Mouse (Mus musculus) yolk sac, embryonic 10.5 days (tissue): ENCODE data around the gene Mmaa.

Experiments used
- DNase-seq: peaks from one replicate; pipeline ENCODE4 v3.0.0-alpha.2; 2017; ENCODE audit warnings: low spot score

Gene Mmaa

DNA sequence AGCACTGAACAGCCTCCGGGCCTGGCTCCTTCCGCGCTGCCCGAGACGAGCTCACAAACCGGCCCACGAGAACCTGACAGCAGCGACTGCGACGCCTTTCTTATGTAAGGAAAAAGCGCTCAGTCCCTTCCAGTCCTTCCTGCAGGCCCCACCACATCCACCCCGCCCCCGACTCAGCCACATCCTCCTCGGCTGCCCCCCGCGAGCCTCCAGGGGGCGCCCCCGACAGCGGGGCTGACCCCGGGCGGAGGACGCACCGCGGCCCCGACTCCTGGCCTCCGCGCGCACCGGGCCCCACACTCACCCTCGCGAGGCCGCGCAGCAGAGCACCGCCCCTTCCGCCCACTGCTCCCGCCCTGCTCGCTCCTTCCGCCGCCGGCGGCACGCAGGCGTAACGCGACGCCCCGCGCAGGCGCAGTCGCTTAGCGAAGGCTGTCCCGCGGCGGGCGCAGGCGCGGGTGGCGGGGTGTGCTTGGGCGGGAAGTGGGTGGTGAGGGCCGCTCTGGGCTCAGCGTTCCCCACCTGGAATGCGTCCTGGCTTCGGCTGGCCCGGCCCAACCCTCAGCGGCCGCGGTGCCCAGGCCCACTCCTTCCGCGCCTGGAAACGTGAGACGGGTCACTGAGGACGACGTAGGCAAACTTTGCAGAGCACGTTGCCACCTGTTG, at the start of gene Mmaa:
TSS of gene Mmaa (minus strand) at position 328 of the 666 bp plus-strand sequence.
- DNase-seq: peak; percentile 97

DNA sequence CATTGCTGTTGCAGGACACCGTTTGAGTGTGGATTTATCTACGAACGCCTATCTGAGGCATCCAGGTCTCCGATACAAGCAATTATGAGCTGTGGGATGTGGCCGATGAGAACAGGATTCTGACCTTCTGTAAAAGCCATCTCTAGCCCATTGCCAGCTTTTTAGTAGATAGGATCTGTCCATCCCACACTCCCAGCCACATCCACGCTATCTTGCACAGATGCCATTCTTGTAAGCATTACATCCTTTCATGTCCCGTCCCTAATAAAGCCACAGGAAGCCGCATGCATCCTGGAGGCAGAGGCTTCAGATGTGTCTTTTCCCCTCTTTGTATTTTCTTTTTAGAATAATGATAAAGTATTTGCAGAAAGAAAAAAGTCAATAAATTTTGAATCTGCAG, 46.5 kb upstream of the Mmaa start:
- no peak for DNase-seq

DNA sequence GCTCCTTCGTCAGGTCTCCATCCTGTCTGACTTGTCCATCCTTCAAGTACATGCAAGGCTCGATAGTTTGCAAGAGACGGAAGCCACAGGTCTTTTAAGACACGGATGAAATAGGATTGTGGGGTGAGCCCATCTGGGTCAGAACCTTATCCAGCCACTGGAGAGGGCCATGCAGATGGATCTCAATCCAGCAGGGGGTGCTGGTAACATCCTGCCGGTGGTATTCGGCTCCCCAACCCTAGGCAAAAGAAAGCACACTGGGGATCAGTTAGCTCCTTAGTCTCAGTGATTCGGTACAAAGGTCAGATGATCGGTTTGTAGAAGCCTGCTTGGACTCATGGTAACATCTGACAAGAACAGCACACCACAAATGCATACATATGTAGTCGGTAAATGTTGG, 44.8 kb upstream of the Mmaa start:
- no peak for DNase-seq

DNA sequence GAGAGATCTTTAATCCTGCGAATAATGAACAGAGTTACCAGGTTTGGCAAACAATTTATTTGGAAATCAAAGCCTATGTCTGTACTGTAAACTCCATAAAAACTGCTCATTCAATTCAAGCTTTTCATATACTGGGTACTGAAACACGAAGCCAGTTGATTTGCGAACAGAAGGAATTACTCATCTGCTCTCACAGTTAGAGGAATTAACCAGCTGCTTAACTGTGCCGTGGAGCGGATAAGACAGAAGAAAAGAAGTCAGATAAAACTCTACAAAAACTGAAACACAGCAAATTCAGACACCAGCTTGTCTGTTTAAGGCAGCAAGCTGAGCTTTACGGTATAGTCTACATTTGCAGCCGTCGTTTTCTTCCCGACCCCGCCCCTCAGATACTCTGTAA, 43.9 kb upstream of the Mmaa start:
- DNase-seq: no peak

DNA sequence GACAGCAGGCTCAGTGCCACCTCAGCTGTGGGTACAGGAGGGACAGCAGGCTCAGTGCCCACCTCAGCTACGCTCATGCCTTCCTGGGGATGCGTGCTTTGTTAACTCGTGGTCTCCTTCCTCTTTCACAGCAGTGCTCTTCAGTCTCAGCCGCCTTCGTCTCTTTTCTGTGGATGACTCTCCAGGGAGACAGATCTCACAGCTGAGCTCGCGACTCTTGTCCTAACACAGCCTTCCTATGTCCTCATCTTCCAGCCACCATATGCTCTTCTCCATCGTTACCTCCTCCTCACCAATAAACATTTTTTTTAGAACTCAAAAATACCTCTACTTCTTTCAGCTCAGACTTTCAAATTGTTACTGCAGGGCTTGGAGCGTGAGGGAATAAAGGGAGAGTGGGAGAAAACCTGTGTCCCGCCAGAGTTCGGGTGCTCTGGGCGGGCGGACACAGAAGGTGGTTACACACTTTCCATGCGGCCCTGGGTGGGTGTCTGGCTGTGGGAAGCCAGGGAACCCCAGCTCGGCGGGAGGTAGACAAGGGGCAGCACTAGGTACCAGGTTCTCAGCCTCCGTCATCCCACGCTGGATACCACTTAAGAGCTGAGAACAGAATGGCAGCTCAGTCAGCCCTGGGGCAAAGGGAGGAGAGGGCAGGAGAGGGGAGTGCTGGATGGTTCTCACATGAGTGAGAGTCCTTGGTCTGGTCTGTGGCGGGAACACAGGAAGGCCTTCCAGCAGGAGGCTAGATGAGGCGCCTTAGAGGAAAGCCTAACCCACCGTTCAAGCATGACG, 37.6 kb upstream of the Mmaa start:
- no peak for DNase-seq

DNA sequence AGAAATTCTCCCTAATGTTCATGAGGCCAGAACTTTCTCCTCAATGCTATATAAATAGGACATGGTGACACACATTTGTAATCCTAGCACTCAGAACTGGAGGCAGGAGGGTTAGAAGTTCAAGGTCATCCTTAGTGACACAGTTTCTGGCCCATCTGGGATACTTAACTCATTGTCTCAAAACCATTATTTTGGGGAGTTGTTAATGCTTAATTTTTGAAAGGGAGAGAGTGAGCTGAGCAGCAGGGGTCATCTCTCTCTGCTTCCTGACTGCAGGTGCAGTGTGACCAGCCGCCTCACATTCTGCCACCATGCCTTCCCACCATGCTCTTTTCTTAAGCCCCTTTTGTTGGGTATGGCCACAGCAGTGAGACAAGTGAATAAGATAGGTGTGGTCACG, 36.8 kb upstream of the Mmaa start:
- no peak for DNase-seq

DNA sequence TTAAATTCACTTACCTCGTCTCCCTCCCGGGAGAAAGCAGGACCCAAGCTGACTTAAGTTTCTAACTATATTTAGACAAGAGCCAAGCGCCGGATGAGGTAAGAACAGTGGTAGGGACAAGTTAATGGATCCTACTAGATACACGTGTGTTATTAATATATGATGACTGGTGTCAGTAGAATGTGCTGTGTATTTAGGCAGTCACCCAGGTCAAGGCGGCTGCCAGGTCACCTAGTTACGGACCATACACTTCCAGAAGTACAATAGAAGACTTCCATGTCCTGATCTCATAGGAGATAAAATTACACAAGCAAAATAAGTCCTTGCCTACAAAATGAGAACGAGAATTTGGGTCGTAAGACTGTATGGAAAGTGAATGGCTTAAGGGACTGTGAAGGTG, 36.3 kb upstream of the Mmaa start:
- no peak for DNase-seq

DNA sequence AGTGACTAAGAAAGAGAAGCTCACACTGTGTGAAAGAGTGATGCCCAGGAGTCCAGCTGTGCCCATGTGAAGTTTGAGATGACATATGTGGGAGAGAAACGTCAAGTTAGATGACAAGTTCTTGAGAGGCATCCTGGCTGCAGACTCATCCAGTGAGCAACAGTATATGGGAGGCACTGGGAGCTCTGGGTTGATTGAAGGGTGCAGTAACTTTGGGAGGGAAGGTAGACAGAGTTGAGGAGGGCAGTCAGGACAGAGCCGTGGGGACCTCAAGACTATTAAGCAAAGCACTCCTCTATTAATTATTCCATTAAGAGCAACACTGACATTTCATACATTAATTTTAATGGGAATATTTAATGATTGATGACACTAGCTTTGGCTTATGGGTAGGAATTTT, 35.0 kb upstream of the Mmaa start:
- DNase-seq: no peak

DNA sequence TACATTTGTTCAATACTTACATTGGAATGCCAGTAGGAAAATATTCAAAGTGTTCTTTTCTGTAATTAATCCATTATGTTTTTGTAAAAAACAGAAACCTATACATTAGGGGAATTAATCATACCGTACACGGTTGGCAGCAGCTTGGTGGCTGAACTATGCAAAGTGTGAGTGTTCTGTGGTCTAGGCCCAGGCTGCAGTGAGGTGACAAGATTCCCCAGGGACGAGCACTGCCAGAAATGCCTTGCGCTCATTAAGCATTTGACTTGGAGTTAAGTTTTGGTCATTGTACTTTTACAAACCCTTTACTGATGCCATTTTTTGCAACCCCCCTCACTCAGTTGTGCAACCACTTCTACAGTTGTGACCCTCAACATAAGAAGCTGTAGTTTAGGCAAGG, 34.4 kb upstream of the Mmaa start:
- no peak for DNase-seq

DNA sequence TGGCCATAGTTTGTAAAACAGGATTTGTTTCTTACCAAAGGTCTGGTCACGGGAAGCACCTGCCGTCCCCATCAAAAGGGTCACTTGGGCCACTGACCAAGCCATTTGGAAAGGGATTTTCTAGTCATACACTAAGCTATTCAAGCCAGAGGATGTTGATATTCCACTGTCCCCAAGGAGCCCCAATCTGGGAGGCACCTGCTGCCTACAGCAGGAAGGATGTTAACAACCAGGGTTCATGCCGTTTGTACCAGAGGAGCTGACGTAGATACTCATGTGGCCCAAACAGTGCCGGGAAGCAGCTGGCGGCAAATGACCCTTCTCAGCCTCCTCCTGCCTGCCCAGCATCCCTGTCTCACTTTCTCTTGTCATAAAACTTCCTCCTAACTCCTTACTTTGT, 30.8 kb upstream of the Mmaa start:
- no peak for DNase-seq

DNA sequence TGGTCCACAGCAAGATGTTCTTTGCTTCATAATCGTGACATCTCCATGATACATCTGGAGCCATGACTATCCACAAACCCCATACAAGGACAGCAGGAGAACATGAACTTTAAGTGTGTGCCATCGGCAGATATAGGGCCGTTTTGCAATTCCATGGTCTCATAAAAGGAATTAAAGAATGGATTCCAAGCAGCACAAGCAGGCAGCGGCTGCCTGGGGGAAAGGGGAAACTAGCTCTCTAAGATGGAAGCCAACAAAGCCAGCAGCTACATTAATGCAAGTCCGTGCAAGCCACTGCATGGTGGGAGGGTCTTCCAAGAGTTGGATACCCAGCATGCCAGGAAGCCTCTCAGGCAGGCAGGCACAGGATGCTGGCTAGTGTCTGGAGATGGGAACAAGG, 30.2 kb upstream of the Mmaa start:
- DNase-seq: no peak

DNA sequence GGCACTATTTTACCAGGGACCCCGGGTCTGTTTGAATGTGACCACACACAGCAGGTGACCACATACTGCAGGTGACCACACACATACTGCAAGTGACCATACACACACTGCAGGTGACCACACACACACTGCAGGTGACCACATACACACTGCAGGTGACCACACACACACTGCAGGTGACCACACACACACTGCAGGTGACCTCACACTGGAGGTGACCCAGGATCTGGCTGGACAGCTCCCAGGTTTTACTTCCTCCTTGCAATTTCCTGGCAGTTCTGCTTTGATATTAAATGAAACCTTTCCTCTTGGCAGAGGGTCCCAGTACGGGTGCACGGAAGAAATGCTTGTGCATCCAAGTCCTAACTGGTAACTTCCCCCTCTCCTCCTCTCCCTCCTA, 29.3 kb upstream of the Mmaa start:
- DNase-seq: no peak

DNA sequence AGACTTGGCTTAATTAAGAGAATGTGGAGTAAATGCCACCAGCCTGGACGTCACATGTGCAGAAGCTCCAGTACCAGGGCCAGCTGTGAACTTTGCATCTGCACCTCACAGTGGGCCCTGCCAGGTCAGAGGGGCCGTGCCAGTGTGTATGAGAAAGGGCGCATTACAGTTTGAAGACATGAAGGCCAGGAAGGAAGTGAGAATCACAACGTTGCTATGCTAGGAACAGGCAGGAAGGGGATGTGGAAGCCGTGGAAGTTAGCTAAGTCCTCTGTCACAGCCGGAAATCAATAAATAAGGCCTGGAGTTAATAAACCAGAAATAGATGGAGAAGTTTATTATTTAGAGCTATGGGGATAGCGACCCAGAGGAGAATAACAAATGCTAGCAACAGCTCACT, 28.4 kb upstream of the Mmaa start:
- no peak for DNase-seq

DNA sequence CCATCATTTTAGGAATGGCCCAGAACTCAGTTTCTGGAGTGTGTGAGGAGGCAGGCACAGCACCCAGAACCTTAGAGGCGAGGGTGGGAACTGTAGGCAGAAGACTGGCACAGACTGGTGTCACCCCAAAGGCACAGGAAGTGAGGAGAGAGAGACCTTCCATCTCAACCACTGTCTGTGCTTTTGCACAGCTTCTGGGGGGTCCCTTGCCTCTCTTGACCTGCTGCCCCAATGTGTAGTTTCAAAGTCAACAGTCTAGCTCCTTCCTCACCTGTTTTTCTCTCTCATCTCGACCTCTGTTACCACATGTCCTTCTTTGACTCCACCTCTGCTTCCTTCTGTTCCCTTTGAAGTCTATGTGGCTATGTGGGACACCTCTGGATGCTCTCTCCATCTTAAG, 16.1 kb upstream of the Mmaa start:
- DNase-seq: no peak

DNA sequence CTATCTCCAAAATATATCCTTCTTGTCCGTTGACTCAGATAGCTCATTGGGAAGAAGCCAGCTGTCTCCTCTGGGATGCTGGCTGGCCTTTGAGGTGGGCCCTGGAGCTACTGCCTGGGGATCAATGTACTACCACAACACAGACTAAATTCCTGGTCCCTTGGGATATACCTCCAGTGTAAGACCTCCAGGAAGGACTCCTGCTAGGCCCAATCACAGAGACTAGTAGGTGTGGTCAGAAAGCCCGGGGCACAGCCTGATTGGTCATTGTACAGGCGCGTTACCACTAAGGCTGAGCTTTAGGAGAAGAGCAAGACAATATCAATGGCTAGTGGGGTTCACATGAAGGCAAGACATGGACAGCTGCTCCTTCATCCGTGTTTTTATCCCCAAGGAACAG, 11.2 kb upstream of the Mmaa start:
- no peak for DNase-seq

DNA sequence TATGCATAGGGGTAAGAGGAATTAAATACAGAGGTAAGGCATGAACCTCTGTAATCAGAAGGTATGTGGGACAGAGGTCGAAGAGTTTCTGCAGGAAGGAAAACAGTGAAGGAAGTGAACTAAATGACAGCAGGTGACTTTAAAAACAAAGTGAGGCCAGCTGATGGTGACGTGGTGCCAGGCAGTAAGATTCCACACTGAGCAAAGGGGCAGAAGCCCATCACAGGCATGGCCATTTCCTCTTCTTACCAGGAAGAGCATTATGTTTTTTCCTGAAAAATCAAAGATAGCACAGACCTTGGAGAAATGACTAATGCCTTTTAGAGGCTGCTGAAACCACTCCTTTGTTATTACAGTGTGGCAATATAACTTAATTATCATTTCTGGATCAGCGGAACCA, 6.8 kb upstream of the Mmaa start:
- DNase-seq: no peak

DNA sequence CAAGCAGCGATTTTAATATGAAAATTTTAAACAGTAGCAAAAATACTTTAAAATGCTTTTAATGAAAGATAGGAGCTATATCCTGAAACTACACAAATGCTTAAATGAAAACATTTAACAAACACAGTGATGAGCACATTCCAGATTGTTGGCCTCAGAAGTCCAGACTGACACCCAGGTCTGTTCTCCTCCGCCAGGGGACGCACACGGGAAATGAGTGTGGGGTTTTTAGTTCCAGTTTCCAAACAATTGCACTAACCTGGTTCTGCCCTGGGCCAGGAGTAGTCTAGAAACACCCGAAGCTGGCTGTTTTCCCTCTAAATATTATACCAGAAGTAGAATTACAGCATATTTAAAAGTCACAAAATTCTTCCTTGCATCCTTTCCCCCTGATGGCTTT, 5.0 kb upstream of the Mmaa start:
- no peak for DNase-seq

DNA sequence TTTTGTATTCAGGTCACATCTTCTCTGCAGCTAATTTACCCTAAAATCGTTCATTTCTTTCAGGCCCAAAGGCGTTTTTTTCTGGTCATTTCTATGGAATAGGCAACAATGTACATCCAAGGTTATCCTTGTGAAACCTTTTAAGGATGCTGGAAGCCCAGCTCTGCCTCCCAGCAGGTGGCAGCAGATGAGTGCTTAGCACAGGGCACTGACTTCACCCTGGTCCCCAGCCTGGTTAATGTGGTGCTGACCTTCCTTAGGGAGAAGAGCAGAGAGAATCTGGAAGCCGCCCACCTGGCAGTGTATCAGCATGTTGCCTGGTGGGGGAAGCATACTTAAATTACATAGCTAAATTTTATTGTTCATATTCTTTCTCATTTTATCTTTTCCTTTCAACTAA, 3.0 kb upstream of the Mmaa start:
- peak; percentile 36 for DNase-seq

DNA sequence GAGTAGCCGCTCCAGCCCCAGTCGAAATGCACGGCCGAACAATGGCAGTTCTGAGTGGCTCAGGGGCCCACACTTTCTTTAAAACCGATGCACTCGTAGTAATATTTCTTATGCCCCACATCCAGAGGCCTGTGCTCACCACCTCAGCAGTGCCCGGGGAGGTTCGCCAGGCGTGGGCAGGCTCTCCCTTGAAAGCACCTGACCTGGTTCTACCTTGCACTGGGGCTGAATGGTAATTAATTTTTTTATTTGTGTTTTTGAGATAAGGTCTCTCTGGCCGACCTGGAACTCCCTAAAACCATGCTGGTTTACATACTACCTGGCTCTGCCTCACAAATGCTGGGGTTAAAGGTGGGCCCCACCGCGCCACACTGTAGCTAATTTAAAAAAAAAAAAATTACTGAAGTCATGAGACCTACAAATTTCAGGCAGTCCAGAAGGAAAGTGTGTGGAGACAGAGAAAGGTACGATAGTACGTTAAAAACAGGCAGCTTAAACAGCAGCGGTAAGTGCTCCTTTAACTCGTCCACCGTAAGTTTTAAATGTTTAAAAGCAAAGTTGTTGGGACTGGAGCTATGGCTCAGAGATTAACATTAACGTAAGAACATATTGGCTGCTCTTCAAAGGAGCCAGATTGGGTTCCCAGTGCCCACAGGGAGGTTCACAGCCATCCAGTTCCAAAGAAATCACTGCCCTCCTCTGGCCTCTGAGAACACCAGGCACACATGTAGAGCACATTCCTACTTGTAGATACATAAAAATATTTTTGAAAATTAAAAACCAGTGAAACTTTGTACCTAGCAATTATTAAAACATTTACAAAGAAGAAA, 754 bp upstream of the Mmaa start:
- no peak for DNase-seq

DNA sequence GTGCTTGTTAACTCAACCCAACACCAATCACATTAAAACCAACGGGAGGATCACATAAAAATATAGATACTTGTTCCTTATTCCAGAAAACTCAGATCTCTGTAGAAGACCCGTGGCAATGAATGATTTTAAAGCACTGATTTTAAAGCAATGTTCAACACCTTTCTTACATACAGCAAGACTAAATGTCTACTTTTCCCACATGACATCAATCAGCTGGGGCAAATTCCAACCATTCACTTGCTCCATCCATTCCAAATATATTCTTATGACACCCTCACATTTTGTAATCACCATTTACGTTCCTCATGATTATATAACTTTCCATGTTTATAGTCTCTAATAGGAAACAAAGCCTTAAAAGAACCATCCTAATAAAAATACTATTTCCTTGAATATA, 896 bp downstream of the Mmaa start:
- DNase-seq: no peak

DNA sequence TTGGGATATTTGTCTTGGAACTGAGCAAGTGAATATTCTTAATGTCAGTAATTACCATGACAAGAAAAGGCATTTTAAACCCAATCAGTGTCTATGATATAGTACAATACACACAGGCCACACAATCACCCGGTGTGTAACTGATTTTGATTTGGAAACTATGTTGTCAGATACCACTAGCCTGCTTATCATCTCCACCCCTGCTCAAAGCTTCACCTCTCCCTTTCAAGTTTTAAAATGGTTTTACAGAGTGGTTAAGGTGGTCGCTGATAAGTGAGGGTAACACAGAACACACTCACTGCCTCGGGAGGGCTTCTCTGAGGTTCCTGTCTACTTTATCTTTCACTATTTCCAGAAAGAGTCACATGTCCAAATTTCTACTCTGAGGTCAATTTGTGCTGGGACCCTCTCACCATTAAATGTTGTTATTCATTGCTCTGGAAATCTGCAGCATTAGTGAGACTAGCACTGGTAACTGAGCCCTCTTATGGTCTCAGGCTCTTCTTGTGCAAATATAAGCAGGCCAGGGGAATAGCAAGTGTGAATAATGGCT, 1.9 kb downstream of the Mmaa start:
- DNase-seq: no peak

DNA sequence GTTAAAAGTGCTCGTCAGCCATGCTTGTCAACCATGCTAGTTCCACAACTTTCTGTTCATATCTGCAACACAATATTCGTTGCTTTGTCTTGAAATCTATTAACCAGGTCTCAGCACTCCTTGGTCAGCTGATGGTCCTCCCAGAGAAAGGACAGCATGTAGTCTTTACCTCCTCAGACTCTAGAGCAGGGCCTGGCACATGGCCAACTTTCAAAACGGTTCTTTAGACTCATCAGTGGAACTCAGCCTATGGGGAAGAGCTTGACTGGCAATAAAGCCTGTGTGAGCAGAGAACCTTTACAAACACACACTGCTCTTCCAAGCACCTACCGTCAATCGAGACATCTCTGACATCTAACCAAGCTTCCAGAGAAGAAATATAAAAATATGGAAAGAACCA, 5.1 kb downstream of the Mmaa start:
- DNase-seq: no peak

DNA sequence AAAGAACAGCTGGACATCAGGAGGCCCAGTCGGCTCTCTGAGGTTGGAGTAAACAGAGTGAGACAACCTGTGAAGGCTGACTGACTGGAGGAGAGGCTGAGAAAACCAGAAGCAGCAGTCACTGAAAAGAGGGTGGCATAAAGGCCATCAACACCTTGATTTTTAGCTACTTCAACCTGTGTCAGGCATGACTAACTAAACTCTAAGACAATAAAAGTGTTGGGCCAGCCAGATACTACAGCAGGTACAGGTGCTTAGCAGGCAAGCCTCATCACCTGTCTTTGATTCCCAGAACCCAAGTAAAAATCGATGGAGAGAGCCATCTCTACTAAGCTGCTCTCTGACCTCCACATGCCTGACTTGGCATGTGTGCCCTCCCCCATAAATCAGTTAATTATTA, 6.1 kb downstream of the Mmaa start:
- DNase-seq: no peak
